Mouse (Mus musculus): Measurements from ENCODE around the gene Tkt. TPM values are rescaled to one million over a fixed set of nuclear protein-coding genes. Genes with fewer than 3 reads are reported as not detected.
A peak's percentile ranks its signal among the peaks of the same experiment; 100 is the strongest.

Gene Tkt
- total RNA-seq, 4 experiments from 2014 or later: 5.8 to 10.9 (median 10.6) TPM

DNA sequence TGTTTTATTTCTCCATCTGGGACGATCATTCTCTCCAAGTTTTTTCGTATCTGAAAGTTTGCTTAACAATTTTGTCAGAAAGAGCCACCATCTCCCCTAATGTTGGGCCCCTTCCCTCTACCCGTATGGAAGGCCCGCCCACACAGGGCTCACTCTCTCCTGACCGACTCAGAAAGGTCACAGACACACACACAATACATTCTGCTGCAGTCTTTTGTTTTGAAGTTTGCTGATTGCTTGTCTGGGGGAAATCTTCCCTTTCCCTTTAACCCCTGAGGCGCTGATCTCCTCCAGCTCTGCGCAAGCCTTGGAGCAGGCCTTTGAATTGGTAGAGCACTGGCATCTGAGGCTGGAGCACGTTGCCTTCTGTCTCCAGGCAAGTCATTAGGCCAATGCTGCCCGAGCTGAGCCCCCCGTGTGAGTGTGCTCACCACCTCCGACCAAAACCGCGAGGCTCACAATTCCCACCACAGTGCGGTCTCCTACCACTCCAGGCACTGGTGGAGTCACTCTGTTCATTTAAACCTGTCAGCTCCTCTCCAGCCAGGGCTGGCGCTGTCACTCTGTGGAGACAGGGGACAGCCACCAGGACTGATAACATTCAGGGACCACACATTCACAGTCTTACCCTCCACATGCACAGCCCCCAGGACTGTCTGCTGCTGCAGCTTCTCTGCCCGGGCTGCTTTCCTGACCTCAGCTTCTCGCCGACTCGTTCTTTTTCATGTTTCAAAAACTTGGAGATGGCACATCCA is 36.5 kb downstream of the Tkt start:
- no peak for DNase-seq (ENCODE audit: low spot score in 2 of 2)

- DNase-seq (ENCODE audit: low spot score in 2 of 2): no peak
Observed at GRCm38 (mm10) chr14:30585323-30585722, 37.2 kb downstream of the Tkt start.

DNA sequence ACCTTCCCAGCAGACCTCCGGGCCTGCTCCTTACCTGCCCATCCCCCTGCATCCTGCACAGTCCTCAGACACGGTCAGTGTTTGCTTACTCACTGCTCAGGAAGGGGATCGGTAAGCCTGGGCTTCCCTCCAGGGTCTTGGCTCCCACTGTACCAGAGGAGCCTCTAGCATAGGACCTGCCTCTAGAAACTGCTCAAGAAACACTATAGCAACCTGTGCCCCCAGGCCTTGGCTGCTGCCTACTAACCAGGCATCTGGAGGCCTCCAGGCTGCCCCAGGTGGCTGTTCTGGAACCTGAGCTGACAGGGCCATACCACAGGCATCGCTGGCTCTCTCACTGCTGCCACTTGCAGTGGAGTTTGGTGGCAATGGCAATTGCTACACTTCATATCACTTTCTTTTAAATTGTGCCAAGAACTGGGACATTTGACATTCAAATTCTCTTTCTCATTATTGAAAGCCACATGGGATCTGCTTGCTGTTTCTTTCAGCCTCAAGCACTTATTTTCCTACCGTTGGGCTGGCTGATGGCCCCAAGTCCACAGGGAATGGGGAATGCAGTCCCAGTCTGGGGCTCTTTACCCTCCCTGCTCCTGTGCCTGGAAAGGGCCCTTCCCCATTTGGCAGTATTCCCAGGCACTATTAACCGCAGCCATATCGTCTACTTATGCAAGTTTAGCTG is 38.8 kb downstream of the Tkt start:
- no peak for DNase-seq (ENCODE audit: low spot score in 2 of 2)

GRCm38 (mm10) chr14:30590041-30590645 is 42.0 kb downstream of the Tkt start:
- DNase-seq (ENCODE audit: low spot score in 2 of 2): no peak

DNA sequence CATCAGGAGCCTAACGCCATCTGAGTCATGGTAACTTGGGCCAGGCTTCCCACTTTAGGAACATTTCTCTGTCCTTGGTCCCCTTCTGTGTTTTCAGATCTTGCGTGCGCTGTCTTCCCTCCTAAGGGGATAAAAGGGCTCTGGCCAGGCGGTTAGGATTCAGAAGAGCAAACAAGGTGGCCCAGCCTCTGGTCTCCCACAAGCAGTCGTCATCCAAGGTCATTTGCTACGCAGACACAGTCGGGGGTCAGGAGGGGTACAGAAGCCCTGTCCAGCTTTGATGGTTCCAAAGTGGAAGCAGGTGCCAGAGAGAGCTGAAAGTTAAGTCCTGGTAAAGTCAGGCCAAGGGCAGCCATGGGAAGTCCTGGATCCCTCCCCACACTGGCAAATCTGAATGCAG is 42.8 kb downstream of the Tkt start:
- DNase-seq (ENCODE audit: low spot score in 2 of 2): no peak

DNA sequence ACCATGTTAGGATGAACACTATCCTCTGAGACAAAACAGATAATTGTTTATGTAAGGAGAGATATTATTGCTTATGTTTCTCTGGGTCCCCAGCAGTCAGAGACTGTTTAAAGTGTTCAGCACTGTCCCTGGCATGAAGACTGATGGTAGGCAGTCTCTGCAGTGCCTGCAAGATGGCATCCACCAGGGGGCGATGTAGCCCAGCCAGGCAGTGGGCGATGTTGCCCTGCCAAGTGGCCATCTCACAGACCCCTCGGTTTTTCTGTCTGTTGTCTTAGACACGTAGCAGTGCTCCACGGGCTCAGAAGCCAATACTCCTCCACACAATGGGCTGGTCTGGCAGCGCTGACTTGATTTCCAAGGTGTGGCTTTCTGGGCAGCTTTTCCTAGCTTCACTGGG is 43.3 kb downstream of the Tkt start:
- peak; percentile 73 to 76 for DNase-seq (ENCODE audit: low spot score in 2 of 2)

DNA sequence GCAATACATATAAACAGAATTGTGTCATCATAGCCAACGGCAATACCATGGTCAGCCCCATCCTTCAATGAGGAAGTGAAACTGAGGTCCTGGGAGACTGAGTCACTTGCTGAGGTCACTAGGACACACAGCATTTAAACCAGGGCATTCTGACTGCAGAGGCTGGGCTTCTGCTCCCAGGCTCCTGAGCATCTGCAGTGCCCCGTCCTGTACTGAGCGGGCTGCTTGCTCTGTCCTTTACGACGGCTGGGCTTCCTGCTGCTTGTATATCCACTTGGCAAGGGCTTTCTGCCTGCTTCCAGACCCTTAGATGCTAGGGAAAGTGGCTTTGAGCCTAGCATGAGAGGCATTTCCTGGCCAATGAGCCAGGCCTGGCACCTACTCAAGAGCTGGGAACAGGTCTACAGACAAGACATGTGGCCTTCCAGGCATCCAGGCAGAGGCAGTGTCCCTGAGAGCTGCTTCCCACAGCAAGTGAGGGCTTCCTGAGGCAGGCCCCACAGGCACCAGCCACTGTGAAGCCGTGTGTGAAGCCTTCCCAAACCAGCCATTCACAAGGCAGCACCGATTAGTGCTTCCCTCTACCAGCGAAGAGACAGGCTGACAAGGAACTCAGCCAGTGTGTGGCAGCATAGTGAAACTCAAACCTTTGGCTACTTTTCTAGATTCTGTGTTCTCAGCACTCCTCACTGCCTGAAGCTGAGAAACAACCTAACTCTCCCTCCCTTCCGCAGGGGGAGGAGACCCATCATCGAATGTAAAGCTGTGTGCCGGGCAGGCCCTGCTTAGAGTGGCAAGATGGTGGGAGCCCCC is 45.3 kb downstream of the Tkt start:
- DNase-seq (ENCODE audit: low spot score in 2 of 2): peak; percentile 68 to 72

DNA sequence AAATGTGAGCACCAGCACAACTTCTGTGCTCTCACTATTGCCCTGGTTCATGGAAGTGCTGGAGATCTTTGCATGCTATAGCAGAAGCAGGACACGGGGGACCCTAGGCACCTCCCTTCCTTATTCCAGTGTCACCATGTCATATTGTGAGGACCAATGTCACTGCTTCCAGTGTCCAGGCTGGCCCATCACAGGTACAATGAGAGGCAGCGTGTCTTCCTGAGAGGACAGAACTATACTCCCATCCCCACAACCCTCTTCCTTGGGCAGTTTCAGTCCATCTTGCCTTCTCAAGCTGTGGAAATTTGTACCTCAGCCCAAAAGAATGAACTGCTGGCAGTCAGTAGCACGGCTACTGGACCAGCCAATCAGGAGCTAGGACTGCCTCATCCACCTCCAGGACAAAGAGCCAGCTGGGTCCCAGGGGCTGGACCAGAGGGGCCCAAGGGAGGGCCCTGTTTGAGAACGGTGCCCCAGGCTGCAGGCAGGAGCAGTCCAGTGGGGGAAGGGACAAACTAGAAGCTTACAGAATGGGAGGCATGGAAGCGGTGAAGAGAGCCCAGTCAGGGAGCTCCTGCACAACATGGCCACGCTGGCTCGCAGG is 46.0 kb downstream of the Tkt start:
- peak; percentile 45 to 59 for DNase-seq (ENCODE audit: low spot score in 2 of 2)

GRCm38 (mm10) chr14:30595576-30596313 is 47.6 kb downstream of the Tkt start:
- DNase-seq (ENCODE audit: low spot score in 2 of 2): no peak

DNA sequence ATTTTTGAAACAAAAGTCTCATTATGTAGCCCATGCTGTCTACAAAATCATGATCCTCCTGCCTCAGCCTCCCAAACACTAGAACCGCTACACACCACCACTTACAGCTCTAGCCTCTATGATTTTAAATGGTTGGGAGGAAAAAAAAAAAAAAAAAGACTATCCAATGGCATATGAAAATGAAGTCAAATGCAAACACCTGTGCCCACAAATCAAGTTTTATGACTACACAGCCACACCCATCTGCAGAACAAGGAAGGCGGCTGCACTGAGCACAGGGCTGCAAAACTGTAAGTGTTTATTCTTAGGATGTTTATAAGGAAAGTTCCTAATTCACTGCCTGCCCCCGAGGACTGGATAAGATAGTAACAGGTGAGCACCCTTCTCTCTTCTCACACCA is 48.2 kb downstream of the Tkt start:
- no peak for DNase-seq (ENCODE audit: low spot score in 2 of 2)

GRCm38 (mm10) chr14:30597142-30597541 is 49.0 kb downstream of the Tkt start:
- no peak for DNase-seq (ENCODE audit: low spot score in 2 of 2)

DNA sequence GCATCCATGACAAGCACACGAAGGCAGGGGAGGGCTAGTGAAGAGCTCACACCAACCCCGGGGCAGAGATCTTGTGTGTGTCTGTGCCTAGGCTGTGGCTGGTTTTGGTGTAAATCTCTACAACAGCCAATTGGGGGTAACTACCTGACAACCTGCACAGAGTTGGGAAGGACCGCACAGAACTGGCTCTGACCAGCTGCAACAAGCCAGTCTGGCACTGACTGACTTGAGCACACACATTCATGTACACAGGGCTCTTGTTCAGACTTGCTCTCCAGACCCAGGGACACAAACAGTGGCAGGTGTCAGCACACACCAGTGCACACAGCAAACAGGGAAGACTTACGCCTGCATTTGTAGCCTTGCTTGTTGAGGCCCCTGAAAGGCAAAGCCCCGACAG is 58.7 kb downstream of the Tkt start:
- no peak for DNase-seq (ENCODE audit: low spot score in 2 of 2)

- DNase-seq (ENCODE audit: low spot score in 2 of 2): no peak
Observed at GRCm38 (mm10) chr14:30607696-30608095, 59.5 kb downstream of the Tkt start.

DNA sequence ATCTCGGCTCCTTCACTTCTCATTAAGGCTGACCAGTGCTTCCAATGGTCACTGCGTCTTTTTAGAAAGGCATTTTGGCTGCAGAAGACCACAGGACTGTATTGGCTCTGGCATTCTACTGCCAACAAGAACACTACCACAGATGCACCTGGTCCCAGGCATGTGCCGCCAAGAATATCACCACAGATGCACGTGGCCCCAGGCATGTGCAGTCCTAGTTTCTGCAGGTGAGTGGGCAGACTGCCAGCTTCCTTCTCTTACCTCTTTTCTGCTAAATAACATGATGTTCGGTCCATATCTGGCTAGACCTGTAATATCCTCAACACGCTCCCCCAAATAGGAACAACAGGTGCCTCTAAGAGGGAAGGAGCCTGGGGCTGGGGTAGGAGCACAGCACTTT is 60.0 kb downstream of the Tkt start:
- DNase-seq (ENCODE audit: low spot score in 2 of 2): no peak

GRCm38 (mm10) chr14:30609499-30609898 is 61.3 kb downstream of the Tkt start:
- no peak for DNase-seq (ENCODE audit: low spot score in 2 of 2)

DNA sequence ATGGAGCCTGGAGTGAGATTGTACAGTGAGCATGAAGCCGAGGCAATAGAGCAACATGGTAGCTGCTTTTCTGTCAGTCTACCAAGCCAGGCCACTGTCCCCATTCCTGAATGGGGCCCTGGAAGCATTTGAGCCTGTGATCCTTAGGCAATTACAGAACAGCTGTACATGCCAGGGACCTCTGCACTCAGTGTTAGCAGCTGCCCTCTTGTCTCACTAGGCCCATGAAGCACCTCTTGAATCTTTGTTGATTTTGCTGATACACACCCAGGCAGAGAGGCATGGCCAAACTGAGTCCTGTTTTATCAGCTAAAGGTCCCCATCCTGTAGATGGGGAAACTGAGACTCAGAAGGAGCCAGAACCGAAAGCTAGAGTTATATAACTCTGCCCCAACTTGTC is 62.1 kb downstream of the Tkt start:
- DNase-seq (ENCODE audit: low spot score in 2 of 2): no peak

DNA sequence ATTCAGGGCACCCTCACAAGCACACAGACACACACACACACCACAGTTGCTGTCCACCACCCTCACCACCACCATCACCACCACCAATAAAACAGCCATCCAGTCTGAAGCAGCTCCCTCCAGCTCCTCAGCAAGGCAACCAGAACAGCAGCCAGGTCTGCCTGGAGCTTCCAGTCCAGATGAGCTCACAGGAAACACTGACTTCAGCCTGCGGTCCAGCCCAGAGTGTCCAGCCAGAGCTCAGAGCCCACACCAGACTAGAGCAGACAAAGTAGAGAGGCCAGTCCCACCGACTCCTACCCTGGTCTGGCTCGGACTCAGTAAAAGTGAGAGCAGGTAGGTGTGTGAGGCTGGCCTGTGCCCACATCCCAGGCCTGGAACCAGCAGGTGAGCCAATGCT is 62.8 kb downstream of the Tkt start:
- no peak for DNase-seq (ENCODE audit: low spot score in 2 of 2)

GRCm38 (mm10) chr14:30612523-30612922 is 64.4 kb downstream of the Tkt start:
- peak; percentile 66 to 69 for DNase-seq (ENCODE audit: low spot score in 2 of 2)

GRCm38 (mm10) chr14:30612962-30613715 is 65.0 kb downstream of the Tkt start:
- no peak for DNase-seq (ENCODE audit: low spot score in 2 of 2)

DNA sequence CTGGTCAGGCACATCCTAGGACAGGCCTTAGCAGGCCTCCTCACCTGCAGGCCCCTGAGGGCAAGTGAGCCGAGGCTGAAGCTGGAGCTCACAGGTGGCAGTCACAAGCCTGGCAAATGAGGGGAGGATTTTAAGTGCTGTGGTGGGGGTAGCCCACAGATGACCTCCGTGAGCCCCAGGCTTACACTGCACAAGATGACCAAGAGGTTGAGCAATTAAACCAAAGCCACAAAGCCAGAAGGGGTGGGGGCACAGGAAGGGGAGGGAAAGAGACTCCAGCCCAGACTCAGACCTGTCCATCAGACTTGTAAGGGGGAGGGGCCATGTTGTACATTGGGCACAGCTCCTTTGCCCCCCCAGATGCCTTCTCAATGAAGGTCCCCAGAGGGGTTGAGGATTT is 68.6 kb downstream of the Tkt start:
- no peak for DNase-seq (ENCODE audit: low spot score in 2 of 2)
